Mouse (Mus musculus): ENCODE results near the gene Gm10061. TPM values are rescaled to one million over a fixed set of nuclear protein-coding genes. Genes with fewer than 3 reads are reported as not detected.
"Not testable (repeated sequence)": the region's sequence is repeated elsewhere in the genome, so short reads cannot be mapped to it uniquely, and the experiment has no call there.

Gene Gm10061
- polyA plus RNA-seq (2015; fragmentation: Nextera tagmentation; extraction: Ambion mirVana) = not detected in 2 replicates

DNA sequence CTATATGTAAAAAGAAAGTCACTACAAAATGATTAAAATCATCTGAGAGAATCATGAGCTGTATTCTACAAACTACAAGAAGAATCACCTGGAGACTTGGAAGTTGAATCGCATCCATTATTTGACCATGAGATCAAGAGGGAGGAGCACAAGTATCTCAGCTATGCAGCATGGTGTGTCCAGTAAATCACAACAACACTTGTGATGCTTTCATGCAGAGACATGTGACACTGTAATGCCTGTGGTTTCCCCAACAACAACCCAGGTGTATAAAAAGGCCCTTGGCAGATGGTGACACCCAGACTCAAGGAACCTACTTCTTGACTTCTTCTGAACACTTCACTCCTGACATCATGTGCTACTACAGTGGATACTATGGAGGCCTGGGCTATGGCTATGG is at the start of gene Gm10061:
TSS of gene Gm10061 (plus strand) at position 301 of the 400 bp plus-strand sequence.
- Histone ChIP-seq H3K36me3 (no peaks in the 10 kb centered on the region), H3K27ac (replicated peaks) (no peak within 1 kb of the TSS), H3K4me1 (replicated peaks) (no peaks in the 10 kb centered on the region), H3K4me3 (no peak within 1 kb of the TSS), H3K4me2 (no peak within 1 kb of the TSS), H3K9ac (no peak within 1 kb of the TSS), H3K27me3 (no peaks in the 10 kb centered on the region), H3K9me3 (peaks cover 7% of the 10 kb centered on the region; the same call in 1 of the 2 replicates)
- ATAC-seq (ENCODE audit: low read depth) = no peak
- WGBS = 94% methylated on average over 1 of the region's 1 CpGs

DNA sequence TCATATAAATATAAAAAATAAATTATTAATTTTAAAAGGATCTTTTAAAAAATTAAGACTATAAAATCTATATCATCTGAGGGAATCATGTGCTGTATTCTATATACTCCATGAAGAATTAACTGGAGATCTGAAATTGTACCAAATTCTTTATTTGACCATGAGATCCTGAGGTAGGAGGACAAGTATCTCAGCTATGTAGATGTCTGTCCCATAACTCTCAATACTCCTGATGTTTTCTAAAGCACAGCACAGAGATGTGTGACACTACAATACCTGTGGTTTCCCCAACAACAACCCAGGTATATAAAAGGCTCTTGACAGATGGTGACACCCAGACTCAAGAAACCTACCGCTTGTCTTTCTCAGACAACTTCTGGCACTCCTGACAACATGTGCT is 10.3 kb upstream of the Gm10061 start, which contains the start of gene Gm6358:
TSS of gene Gm6358 (plus strand) at position 301 of the 400 bp plus-strand sequence.
- Histone ChIP-seq H3K4me3 (no peak within 1 kb of the TSS), H3K36me3 (no peaks in the 10 kb centered on the region), H3K9ac (no peak within 1 kb of the TSS), H3K9me3 (no peaks in the 10 kb centered on the region), H3K27me3 (no peaks in the 10 kb centered on the region), H3K27ac (replicated peaks) (no peak within 1 kb of the TSS), H3K4me1 (replicated peaks) (no peaks in the 10 kb centered on the region), H3K4me2 (no peak within 1 kb of the TSS)
- no peak for ATAC-seq (ENCODE audit: low read depth)
- WGBS = 97% methylated on average over 1 of the region's 1 CpGs

DNA sequence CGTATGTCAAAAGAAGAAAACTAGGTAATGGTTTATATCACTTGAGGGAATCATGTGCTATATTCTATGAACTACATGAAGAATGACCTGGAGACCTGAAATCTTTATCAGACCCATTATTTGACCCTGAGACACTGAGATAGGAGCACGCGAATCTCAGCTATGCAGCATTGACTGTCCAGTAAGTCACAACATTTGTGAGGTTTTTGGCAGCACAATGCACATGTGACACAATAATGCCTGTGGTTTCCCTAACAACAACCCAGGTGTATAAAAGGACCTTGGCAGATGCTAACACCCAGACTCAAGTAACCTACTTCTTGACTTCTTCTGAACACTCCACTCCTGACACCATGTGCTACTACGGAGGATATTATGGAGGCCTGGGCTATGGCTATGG is 6.8 kb downstream of the Gm10061 start, which contains the start of gene Gm9789:
TSS of gene Gm9789 (plus strand) at position 301 of the 400 bp plus-strand sequence.
- Histone ChIP-seq H3K4me2 (no peak within 1 kb of the TSS), H3K4me1 (replicated peaks) (no peaks in the 10 kb centered on the region), H3K27me3 (no peaks in the 10 kb centered on the region), H3K27ac (replicated peaks) (no peak within 1 kb of the TSS), H3K4me3 (no peak within 1 kb of the TSS), H3K9ac (no peak within 1 kb of the TSS), H3K9me3 (no peaks in the 10 kb centered on the region), H3K36me3 (no peaks in the 10 kb centered on the region)
- 89% methylated on average over 4 of the region's 4 CpGs for WGBS
- no peak for ATAC-seq (ENCODE audit: low read depth)

DNA sequence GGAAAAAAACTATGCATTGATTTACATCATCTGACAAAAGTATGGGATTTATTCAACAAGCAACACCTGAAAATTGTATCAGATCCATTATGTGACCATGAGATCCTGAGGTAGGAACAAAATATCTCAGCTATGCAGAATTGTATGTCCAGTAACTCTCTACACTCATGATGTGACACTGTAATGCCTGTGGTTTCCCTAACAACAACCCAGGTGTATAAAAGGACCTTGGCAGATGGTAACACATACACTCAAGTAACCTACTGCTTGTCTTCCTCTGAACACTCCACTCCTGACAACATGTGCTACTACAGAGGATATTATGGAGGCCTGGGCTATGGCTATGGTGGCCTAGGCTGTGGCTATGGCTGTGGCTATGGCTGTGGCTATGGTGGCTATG is 18.3 kb downstream of the Gm10061 start, which contains the start of gene Gm7735:
TSS of gene Gm7735 (plus strand) at position 301 of the 400 bp plus-strand sequence.
- H3K27ac ChIP-seq (replicated peaks); H3K4me2 ChIP-seq; H3K9me3 ChIP-seq; H3K4me1 ChIP-seq (replicated peaks); H3K9ac ChIP-seq; H3K27me3 ChIP-seq; H3K4me3 ChIP-seq; ATAC-seq (ENCODE audit: low read depth); H3K36me3 ChIP-seq: not testable (repeated sequence)

DNA sequence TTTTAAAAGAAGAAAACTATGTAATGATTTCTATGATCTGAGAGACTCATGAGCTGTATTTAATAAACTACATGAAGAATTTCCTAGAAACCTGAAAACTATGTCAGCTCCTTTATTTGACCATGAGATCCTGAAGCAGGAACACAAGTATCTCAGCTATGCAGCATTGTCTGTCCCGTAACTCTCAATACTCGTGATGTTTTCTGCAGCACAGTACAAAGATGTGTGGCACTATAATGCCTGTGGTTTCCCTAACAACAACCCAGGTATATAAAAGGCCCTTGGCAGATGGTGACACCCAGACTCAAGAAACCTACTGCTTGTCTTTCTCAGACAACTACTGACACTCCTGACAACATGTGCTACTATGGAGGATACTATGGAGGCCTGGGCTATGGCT is 23.5 kb downstream of the Gm10061 start, which contains the start of gene 1110057P08Rik:
TSS of gene 1110057P08Rik (plus strand) at position 301 of the 400 bp plus-strand sequence.
- no peaks in the 10 kb centered on the region for H3K9me3 ChIP-seq
- no peak within 1 kb of the TSS for H3K4me2 ChIP-seq
- no peak within 1 kb of the TSS for H3K4me3 ChIP-seq
- no peak for ATAC-seq (ENCODE audit: low read depth)
- H3K4me1 ChIP-seq (replicated peaks) = no peaks in the 10 kb centered on the region
- no peak within 1 kb of the TSS for H3K9ac ChIP-seq
- no peaks in the 10 kb centered on the region for H3K36me3 ChIP-seq
- no peaks in the 10 kb centered on the region for H3K27me3 ChIP-seq
- no peak within 1 kb of the TSS for H3K27ac ChIP-seq (replicated peaks)
- 80% methylated on average over 2 of the region's 2 CpGs for WGBS

DNA sequence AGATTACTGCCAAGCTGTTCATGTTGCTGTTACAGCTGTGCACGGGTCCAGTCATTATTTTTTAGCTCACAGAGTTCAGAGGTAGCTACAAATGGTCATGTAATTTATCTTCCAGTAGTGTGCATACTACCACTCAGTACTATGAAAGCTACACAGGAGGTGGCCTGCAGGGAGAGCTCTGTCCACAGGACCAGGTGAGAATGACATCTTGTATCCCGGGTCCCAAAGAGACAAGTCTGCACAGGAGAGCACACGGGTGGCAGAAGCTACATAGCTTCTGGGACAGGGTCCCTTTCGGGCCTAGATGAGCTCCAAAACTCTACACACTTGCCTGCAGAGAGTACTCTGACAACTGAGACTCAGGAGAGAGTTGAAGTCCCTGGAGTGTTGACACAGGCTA is 37.7 kb downstream of the Gm10061 start:
- ATAC-seq (ENCODE audit: low read depth) = no peak

More for the DNA sequence above, 37.7 kb downstream of the Gm10061 start:
- H3K9me3 ChIP-seq = no peaks in the 10 kb centered on the region
- H3K9ac ChIP-seq = no peak overlapping the region
- 85% methylated on average over 4 of the region's 4 CpGs for WGBS
- H3K27ac ChIP-seq (replicated peaks) = no peak overlapping the region
- H3K4me2 ChIP-seq = no peak overlapping the region
- no peaks in the 10 kb centered on the region for H3K27me3 ChIP-seq
- H3K4me3 ChIP-seq = no peak overlapping the region
- H3K4me1 ChIP-seq (replicated peaks) = no peaks in the 10 kb centered on the region
- no peaks in the 10 kb centered on the region for H3K36me3 ChIP-seq

Other genes with a start within 250 kb of the Gm10061 start
- not detected in 2 replicates for gene Krtap19-9b, start 218.8 kb upstream of the Gm10061 start, polyA plus RNA-seq (2015; fragmentation: Nextera tagmentation; extraction: Ambion mirVana)
- gene Krtap16-3, start 188.2 kb upstream of the Gm10061 start, polyA plus RNA-seq (2015; fragmentation: Nextera tagmentation; extraction: Ambion mirVana) = not detected in 2 replicates
- gene Krtap22-2, start 140.3 kb upstream of the Gm10061 start, polyA plus RNA-seq (2015; fragmentation: Nextera tagmentation; extraction: Ambion mirVana) = not detected in 2 replicates
- gene Gm10229, start 135.8 kb upstream of the Gm10061 start, polyA plus RNA-seq (2015; fragmentation: Nextera tagmentation; extraction: Ambion mirVana) = not detected in 2 replicates
- not detected in 2 replicates for gene Krtap6-1, start 119.4 kb upstream of the Gm10061 start, polyA plus RNA-seq (2015; fragmentation: Nextera tagmentation; extraction: Ambion mirVana)
- gene Gm10228, start 109.6 kb upstream of the Gm10061 start, polyA plus RNA-seq (2015; fragmentation: Nextera tagmentation; extraction: Ambion mirVana) = not detected in 2 replicates
- not detected in 2 replicates for gene Krtap6-5, start 103.2 kb upstream of the Gm10061 start, polyA plus RNA-seq (2015; fragmentation: Nextera tagmentation; extraction: Ambion mirVana)
- not detected in 2 replicates for gene 1110025L11Rik, start 87.1 kb upstream of the Gm10061 start, polyA plus RNA-seq (2015; fragmentation: Nextera tagmentation; extraction: Ambion mirVana)
- not detected in 2 replicates for gene Krtap6-3, start 67.1 kb upstream of the Gm10061 start, polyA plus RNA-seq (2015; fragmentation: Nextera tagmentation; extraction: Ambion mirVana)
- not detected in 2 replicates for gene Gm6358, start 10.2 kb upstream of the Gm10061 start, polyA plus RNA-seq (2015; fragmentation: Nextera tagmentation; extraction: Ambion mirVana)
- not detected in 2 replicates for gene Gm9789, start 6.9 kb downstream of the Gm10061 start, polyA plus RNA-seq (2015; fragmentation: Nextera tagmentation; extraction: Ambion mirVana)
- gene Gm7735, start 18.4 kb downstream of the Gm10061 start, polyA plus RNA-seq (2015; fragmentation: Nextera tagmentation; extraction: Ambion mirVana) = not detected in 2 replicates
- not detected in 2 replicates for gene 1110057P08Rik, start 23.6 kb downstream of the Gm10061 start, polyA plus RNA-seq (2015; fragmentation: Nextera tagmentation; extraction: Ambion mirVana)
- gene Krtap20-2, start 54.8 kb downstream of the Gm10061 start, polyA plus RNA-seq (2015; fragmentation: Nextera tagmentation; extraction: Ambion mirVana) = not detected in 2 replicates